Mouse (Mus musculus): Measurements from ENCODE around the gene Cpsf6. TPM values are rescaled to one million over a fixed set of nuclear protein-coding genes. Genes with fewer than 3 reads are reported as not detected.
A peak's percentile ranks its signal among the peaks of the same experiment; 100 is the strongest.

Cpsf6 gene
- polyA plus RNA-seq, 1 experiment: 99.0 TPM

DNA sequence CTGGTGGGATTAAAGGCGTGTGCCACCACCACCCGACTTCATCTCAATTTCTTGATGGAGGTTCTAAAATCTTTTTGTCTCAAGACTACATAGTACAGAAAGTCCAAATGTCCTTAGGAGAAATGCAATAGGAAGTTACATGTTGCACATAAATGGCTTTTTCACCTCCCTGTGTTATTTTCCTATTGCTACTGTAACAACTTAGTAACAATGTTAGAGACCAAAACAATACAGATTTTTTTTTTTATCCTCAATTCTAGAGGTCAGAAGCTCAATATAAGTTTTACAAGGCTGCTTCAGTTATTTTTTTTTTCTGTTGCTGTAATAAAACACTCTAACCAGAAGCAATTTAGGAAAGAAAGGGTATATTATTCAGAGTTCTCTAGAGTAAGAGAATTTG, 374 bp downstream of the Cpsf6 start:
- Histone ChIP-seq H3K4me3 (ENCODE audit: insufficient read depth, low read length) (no peak overlapping the region), H3K27ac (ENCODE audit: insufficient read depth, low read length) (no peak overlapping the region), H3K4me1 (ENCODE audit: control insufficient read depth, insufficient read depth, low read length) (peaks cover 2% of the 10 kb centered on the region; the same call in 1 of the 2 replicates)
- TF ChIP-seq CTCF (IDR thresholded peaks at IDR 0.05; ENCODE audit: borderline replicate concordance, insufficient read depth, low read length): no peak
- TF ChIP-seq POLR2A (IDR thresholded peaks at IDR 0.05; ENCODE audit: low read depth, low read length): no peak

GRCm38 (mm10) chr10:117378642-117379041, 1.2 kb downstream of the Cpsf6 start:
- TF ChIP-seq CTCF (IDR thresholded peaks at IDR 0.05; ENCODE audit: borderline replicate concordance, insufficient read depth, low read length) (no peak), POLR2A (IDR thresholded peaks at IDR 0.05; ENCODE audit: low read depth, low read length) (no peak)
- Histone ChIP-seq H3K4me3 (ENCODE audit: insufficient read depth, low read length) (no peak overlapping the region), H3K27ac (ENCODE audit: insufficient read depth, low read length) (no peak overlapping the region), H3K4me1 (ENCODE audit: control insufficient read depth, insufficient read depth, low read length) (peaks cover 2% of the 10 kb centered on the region)

DNA sequence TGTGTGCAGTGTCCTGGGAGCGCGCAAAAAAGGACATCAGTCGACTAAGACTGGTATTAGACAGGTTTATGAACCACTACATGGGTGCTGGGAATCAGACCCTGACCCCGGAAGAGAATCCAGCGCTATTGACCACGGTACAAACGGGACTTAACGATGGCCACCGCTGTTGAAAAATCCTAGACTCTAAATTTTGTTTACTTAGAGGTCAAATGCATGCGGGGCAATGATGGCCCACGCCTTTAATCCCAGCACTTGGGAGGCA, 1.6 kb downstream of the Cpsf6 start:
- no peak overlapping the region for H3K4me3 ChIP-seq (ENCODE audit: insufficient read depth, low read length)
- TF ChIP-seq CTCF (IDR thresholded peaks at IDR 0.05; ENCODE audit: borderline replicate concordance, insufficient read depth, low read length) (no peak), POLR2A (IDR thresholded peaks at IDR 0.05; ENCODE audit: low read depth, low read length) (no peak)
- H3K4me1 ChIP-seq (ENCODE audit: control insufficient read depth, insufficient read depth, low read length): peaks cover 2% of the 10 kb centered on the region
- H3K27ac ChIP-seq (ENCODE audit: insufficient read depth, low read length): no peak overlapping the region

GRCm38 (mm10) chr10:117377431-117378290, 2.2 kb downstream of the Cpsf6 start:
- H3K4me3 ChIP-seq (ENCODE audit: insufficient read depth, low read length): peak overlapping the region; percentile 49
- TF ChIP-seq POLR2A (IDR thresholded peaks at IDR 0.05; ENCODE audit: low read depth, low read length) (no peak), CTCF (IDR thresholded peaks at IDR 0.05; ENCODE audit: borderline replicate concordance, insufficient read depth, low read length) (no peak)
- H3K27ac ChIP-seq (ENCODE audit: insufficient read depth, low read length): no peak overlapping the region
- H3K4me1 ChIP-seq (ENCODE audit: control insufficient read depth, insufficient read depth, low read length): peaks cover 2% of the 10 kb centered on the region

GRCm38 (mm10) chr10:117376580-117377189, 3.1 kb downstream of the Cpsf6 start:
- Histone ChIP-seq H3K27ac (ENCODE audit: insufficient read depth, low read length) (peak overlapping the region; percentile 49), H3K4me3 (ENCODE audit: insufficient read depth, low read length) (peak overlapping the region; percentile 92), H3K4me1 (ENCODE audit: control insufficient read depth, insufficient read depth, low read length) (peaks cover 2% of the 10 kb centered on the region)
- TF ChIP-seq CTCF (IDR thresholded peaks at IDR 0.05; ENCODE audit: borderline replicate concordance, insufficient read depth, low read length) (no peak), POLR2A (IDR thresholded peaks at IDR 0.05; ENCODE audit: low read depth, low read length) (peak; percentile 98)

DNA sequence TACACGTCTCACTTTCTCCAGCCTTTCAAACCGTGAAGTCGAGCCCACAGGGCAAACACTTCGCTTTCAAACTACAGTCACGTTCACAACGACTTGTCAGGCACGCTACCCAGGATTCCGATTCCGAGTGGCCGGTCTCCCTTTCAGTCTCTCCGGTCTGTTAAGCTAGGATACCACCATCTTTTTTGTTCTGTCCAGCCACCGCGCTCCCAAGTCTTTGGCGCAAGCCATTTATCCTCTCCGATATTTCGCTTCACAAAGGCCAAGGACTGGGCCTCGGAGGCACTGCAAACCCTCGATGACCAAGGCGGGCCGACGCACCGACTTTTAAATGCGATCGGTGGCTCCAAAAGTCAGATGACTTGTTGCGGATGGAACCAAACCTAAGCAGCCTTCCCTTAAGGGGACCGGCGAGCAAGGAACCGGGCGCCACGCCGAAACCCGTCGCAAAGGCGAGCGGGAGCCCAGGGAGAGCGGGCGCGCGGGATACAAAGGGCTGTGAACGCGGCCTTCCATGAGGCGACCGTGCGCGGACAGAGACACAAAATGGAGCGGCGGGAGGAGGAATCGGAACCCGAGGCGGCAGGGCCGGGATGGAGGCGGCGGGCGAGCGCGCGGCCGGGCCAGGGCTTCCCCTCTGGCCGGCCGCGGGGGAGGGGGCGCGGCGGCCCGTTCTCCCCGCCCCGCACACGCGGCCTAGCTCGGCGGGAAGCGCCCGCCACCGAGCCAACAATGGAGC, 3.8 kb downstream of the Cpsf6 start:
- peaks cover 2% of the 10 kb centered on the region for H3K4me1 ChIP-seq (ENCODE audit: control insufficient read depth, insufficient read depth, low read length)
- H3K4me3 ChIP-seq (ENCODE audit: insufficient read depth, low read length): peak overlapping the region; percentile 92
- peak overlapping the region; percentile 16 for H3K27ac ChIP-seq (ENCODE audit: insufficient read depth, low read length)
- TF ChIP-seq CTCF (IDR thresholded peaks at IDR 0.05; ENCODE audit: borderline replicate concordance, insufficient read depth, low read length) (no peak), POLR2A (IDR thresholded peaks at IDR 0.05; ENCODE audit: low read depth, low read length) (no peak)

DNA sequence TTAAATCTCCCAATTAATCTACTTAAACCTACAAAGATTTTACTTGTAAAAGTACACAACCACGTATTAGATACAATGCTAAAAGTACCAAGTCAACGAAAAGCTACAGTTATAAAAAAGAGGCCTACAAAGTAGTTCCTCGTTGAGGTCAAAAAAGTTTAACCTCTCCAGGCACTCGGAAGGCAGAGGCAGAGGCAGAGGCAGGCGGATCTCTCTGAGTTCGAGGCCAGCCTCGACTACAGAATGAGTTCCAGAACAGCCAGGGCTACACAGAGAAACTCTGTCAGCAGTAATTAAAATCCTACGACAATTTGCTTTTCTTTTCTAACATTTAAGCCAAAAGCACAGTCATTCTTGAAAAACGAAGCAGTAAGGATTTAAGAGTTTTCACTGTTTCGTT, 4.7 kb downstream of the Cpsf6 start:
- Histone ChIP-seq H3K4me1 (ENCODE audit: control insufficient read depth, insufficient read depth, low read length) (peaks cover 2% of the 10 kb centered on the region), H3K4me3 (ENCODE audit: insufficient read depth, low read length) (peak overlapping the region; percentile 92), H3K27ac (ENCODE audit: insufficient read depth, low read length) (no peak overlapping the region)
- TF ChIP-seq POLR2A (IDR thresholded peaks at IDR 0.05; ENCODE audit: low read depth, low read length) (no peak), CTCF (IDR thresholded peaks at IDR 0.05; ENCODE audit: borderline replicate concordance, insufficient read depth, low read length) (no peak)

- Histone ChIP-seq H3K4me1 (ENCODE audit: control insufficient read depth, insufficient read depth, low read length) (no peaks in the 10 kb centered on the region; the same call in 1 of the 2 replicates), H3K27ac (ENCODE audit: insufficient read depth, low read length) (no peak overlapping the region), H3K4me3 (ENCODE audit: insufficient read depth, low read length) (no peak overlapping the region)
- TF ChIP-seq POLR2A (IDR thresholded peaks at IDR 0.05; ENCODE audit: low read depth, low read length) (no peak), CTCF (IDR thresholded peaks at IDR 0.05; ENCODE audit: borderline replicate concordance, insufficient read depth, low read length) (peak; percentile 69; the same call in 1 of the 2 replicates)
Measured at GRCm38 (mm10) chr10:117363106-117363505, 16.7 kb downstream of the Cpsf6 start.

- no peak overlapping the region for H3K27ac ChIP-seq (ENCODE audit: insufficient read depth, low read length)
- no peaks in the 10 kb centered on the region; the same call in 1 of the 2 replicates for H3K4me1 ChIP-seq (ENCODE audit: control insufficient read depth, insufficient read depth, low read length)
- H3K4me3 ChIP-seq (ENCODE audit: insufficient read depth, low read length): no peak overlapping the region
- no peak for TF ChIP-seq POLR2A (IDR thresholded peaks at IDR 0.05; ENCODE audit: low read depth, low read length)
- TF ChIP-seq CTCF (IDR thresholded peaks at IDR 0.05; ENCODE audit: borderline replicate concordance, insufficient read depth, low read length): no peak
Measured at GRCm38 (mm10) chr10:117358891-117359290, 20.9 kb downstream of the Cpsf6 start.
